Mouse (Mus musculus): ENCODE measurements around the gene Hnrnph1. TPM values are rescaled to one million over a fixed set of nuclear protein-coding genes. Genes with fewer than 3 reads are reported as not detected.
"Not testable (repeated sequence)": the region's sequence is repeated elsewhere in the genome, so short reads cannot be mapped to it uniquely, and the experiment has no call there.

The Hnrnph1 gene
- polyA plus RNA-seq, 1 experiment: 11.5 TPM

- peaks cover 3% of the 10 kb centered on the region; the same call in 1 of the 2 replicates for H3K4me1 ChIP-seq (ENCODE audit: control insufficient read depth, insufficient read depth, insufficient read length, low read length)
- H3K27ac ChIP-seq (ENCODE audit: insufficient read depth, low read depth, low read length): no peak overlapping the region
- no peak overlapping the region for H3K4me3 ChIP-seq (ENCODE audit: low read depth, low read length)
- no peaks in the 10 kb centered on the region for H3K27me3 ChIP-seq (ENCODE audit: control insufficient read depth, insufficient read depth, low read length)
- TF ChIP-seq CTCF (IDR thresholded peaks at IDR 0.05; ENCODE audit: extremely low read depth, insufficient read length, insufficient replicate concordance, low read depth, low read length) (no peak), POLR2A (IDR thresholded peaks at IDR 0.05; ENCODE audit: low read depth, low read length) (no peak)
- no peaks in the 10 kb centered on the region for H3K36me3 ChIP-seq (ENCODE audit: control insufficient read depth, insufficient read depth, low read length)
- 84% methylated on average over 9 of the region's 9 CpGs for WGBS
Observed at GRCm38 (mm10) chr11:50346256-50347032, 30.3 kb upstream of the Hnrnph1 start.

DNA sequence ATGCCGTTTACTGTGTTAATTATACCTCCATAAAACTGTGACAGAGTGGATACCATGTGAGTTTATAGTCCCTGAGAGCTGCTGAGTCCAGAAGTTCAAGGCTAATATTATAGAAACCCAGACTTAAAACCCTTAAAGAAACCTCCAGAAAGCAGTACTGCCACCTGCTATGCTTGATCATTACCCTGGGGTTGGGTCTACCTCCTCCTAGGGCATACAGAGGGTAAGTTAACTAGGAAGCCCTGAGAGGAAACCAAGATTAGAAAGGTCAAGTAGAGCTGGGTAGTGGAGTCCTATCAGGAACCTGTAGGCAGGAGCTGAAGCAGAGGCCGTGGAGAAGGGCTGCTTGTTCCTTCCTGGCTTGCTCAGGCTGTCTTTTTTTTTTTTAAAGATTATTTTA, 24.6 kb upstream of the Hnrnph1 start:
- TF ChIP-seq POLR2A (IDR thresholded peaks at IDR 0.05; ENCODE audit: low read depth, low read length) (no peak), CTCF (IDR thresholded peaks at IDR 0.05; ENCODE audit: extremely low read depth, insufficient read length, insufficient replicate concordance, low read depth, low read length) (no peak)
- H3K4me3 ChIP-seq (ENCODE audit: low read depth, low read length): no peak overlapping the region
- WGBS: 27% methylated on average over 2 of the region's 2 CpGs
- peak overlapping the region; percentile 49; the same call in 1 of the 2 replicates for H3K27ac ChIP-seq (ENCODE audit: insufficient read depth, low read depth, low read length)
- no peaks in the 10 kb centered on the region for H3K36me3 ChIP-seq (ENCODE audit: control insufficient read depth, insufficient read depth, low read length)
- no peaks in the 10 kb centered on the region for H3K27me3 ChIP-seq (ENCODE audit: control insufficient read depth, insufficient read depth, low read length)
- H3K4me1 ChIP-seq (ENCODE audit: control insufficient read depth, insufficient read depth, insufficient read length, low read length): 0 out of 2 replicates have a peak, but pooled peaks cover 2% of the 10 kb centered on the region

DNA sequence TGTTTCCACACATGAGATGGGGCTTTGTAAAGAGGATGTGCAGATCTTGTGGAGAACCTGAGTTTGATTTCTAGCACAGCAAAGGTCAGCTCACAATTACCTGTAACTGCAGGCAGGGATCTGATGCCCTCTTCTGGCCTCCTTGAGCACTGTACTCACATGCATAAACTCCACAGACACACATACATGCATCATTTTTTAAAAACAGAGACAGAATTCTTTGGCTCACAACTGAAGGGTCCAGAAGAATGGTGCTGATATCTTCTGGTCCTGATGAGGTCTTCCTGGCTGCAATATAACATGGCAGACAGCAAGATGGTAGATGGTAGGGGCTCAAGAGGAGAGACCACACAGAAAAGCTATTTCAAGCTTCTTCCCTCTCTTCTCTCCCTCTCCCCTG, 22.6 kb upstream of the Hnrnph1 start, which contains the start of gene Cby3:
Cby3 (plus strand) TSS at position 301 of the 400 bp plus-strand sequence.
- Histone ChIP-seq H3K4me3 (ENCODE audit: low read depth, low read length) (no peak within 1 kb of the TSS), H3K4me1 (ENCODE audit: control insufficient read depth, insufficient read depth, insufficient read length, low read length) (peaks cover 5% of the 10 kb centered on the region; the same call in 1 of the 2 replicates), H3K27ac (ENCODE audit: insufficient read depth, low read depth, low read length) (no peak within 1 kb of the TSS), H3K27me3 (ENCODE audit: control insufficient read depth, insufficient read depth, low read length) (no peaks in the 10 kb centered on the region), H3K36me3 (ENCODE audit: control insufficient read depth, insufficient read depth, low read length) (no peaks in the 10 kb centered on the region)
- TF ChIP-seq CTCF (IDR thresholded peaks at IDR 0.05; ENCODE audit: extremely low read depth, insufficient read length, insufficient replicate concordance, low read depth, low read length): no peak
- TF ChIP-seq POLR2A (IDR thresholded peaks at IDR 0.05; ENCODE audit: low read depth, low read length): no peak

DNA sequence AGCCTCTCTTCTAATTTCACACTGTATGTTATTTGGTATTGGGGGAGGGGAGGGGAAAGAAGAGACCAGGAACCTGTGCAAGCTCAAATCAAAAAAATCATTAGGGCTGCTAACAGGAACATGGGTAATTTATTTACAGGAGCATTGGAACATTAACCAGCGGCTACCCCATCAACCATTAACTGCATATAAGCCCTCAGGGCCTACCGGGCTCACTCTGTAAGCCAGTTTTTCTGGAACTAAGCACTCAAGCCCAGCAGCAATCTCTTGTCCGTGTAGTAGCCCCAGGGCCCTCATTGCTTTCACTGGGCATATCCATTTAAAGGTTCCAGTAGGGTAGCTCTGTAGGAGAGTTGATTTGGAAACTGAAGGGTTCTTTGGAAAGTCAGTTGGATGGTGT, 21.9 kb upstream of the Hnrnph1 start:
- no peak for TF ChIP-seq POLR2A (IDR thresholded peaks at IDR 0.05; ENCODE audit: low read depth, low read length)
- 54% methylated on average over 3 of the region's 3 CpGs for WGBS
- H3K36me3 ChIP-seq (ENCODE audit: control insufficient read depth, insufficient read depth, low read length): no peaks in the 10 kb centered on the region
- no peak overlapping the region for H3K4me3 ChIP-seq (ENCODE audit: low read depth, low read length)
- H3K4me1 ChIP-seq (ENCODE audit: control insufficient read depth, insufficient read depth, insufficient read length, low read length): peaks cover 6% of the 10 kb centered on the region; the same call in 1 of the 2 replicates
- H3K27me3 ChIP-seq (ENCODE audit: control insufficient read depth, insufficient read depth, low read length): no peaks in the 10 kb centered on the region
- H3K27ac ChIP-seq (ENCODE audit: insufficient read depth, low read depth, low read length): no peak overlapping the region

DNA sequence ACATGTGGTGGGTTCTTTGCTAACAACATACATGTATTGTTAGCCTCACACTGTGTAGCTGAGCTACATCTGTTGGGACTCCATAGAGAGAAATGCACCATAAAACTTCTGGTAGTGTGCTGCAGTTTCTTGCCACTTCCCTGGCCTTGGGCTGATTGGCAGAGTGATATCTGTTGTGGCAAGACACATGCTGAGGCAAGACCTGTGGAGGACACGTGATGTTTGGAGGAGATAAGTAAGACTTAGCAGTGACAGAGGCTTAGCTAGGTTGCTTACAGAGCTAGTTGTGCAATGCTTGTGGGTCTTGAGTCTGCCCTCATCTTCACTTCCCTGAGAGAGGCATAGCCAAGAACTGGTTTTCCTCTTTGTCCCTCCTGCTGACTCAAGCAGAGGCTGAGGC, 21.4 kb upstream of the Hnrnph1 start:
- Histone ChIP-seq H3K27me3 (ENCODE audit: control insufficient read depth, insufficient read depth, low read length) (no peaks in the 10 kb centered on the region), H3K4me3 (ENCODE audit: low read depth, low read length) (no peak overlapping the region), H3K27ac (ENCODE audit: insufficient read depth, low read depth, low read length) (no peak overlapping the region), H3K36me3 (ENCODE audit: control insufficient read depth, insufficient read depth, low read length) (no peaks in the 10 kb centered on the region), H3K4me1 (ENCODE audit: control insufficient read depth, insufficient read depth, insufficient read length, low read length) (peaks cover 6% of the 10 kb centered on the region; the same call in 1 of the 2 replicates)
- WGBS: 73% methylated on average over 1 of the region's 1 CpGs
- no peak for TF ChIP-seq POLR2A (IDR thresholded peaks at IDR 0.05; ENCODE audit: low read depth, low read length)

DNA sequence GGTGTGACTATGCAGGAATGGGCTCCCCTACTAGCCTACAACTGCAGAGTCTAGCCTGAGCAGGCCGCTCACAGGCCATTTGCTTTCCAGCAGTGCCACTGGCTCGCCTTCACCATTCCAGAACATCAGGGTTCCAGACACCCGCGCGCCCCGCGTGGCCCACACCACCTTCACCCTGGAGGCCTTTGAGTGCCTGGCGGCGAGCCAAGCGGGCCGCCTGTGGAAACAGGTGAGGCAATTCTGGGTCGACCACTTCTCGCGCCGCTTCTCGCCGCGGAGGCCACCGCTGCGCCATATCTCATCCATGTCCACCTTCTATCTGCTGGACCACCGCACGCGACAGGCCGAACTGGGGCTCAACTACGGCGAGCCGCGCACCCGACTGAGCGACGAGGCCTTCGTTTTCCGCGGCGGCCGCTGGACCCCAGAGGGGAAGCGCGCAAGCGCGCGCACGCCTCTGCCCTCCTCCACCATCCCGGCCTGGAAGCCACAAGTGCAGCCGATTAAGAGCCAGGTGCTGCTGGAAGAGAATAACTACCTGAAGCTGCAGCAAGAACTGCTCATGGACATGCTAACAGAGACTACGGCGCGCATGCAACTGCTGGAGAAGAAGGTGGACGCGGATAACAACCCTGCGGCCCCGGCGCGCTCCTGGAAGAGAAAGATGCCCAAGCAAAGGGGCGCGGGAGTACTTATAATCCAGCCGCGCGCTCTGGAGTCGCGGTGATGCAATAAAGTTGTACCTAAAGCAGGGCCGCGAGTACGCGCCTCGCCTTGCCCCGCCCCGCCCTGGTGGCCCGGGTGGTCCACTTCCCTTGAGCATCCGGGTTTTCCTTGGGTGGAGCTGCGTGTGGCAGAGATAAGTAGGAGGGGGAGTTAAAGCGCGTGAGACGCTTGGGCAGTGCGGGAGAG, 17.6 kb upstream of the Hnrnph1 start:
- peak overlapping the region; percentile 73 for H3K4me3 ChIP-seq (ENCODE audit: low read depth, low read length)
- no peak overlapping the region for H3K27ac ChIP-seq (ENCODE audit: insufficient read depth, low read depth, low read length)
- H3K4me1 ChIP-seq (ENCODE audit: control insufficient read depth, insufficient read depth, insufficient read length, low read length): peaks cover 3% of the 10 kb centered on the region; the same call in 1 of the 2 replicates
- WGBS: 2% methylated on average over 74 of the region's 74 CpGs
- H3K27me3 ChIP-seq (ENCODE audit: control insufficient read depth, insufficient read depth, low read length): no peaks in the 10 kb centered on the region
- TF ChIP-seq CTCF (IDR thresholded peaks at IDR 0.05; ENCODE audit: extremely low read depth, insufficient read length, insufficient replicate concordance, low read depth, low read length): no peak
- TF ChIP-seq POLR2A (IDR thresholded peaks at IDR 0.05; ENCODE audit: low read depth, low read length): no peak
- H3K36me3 ChIP-seq (ENCODE audit: control insufficient read depth, insufficient read depth, low read length): no peaks in the 10 kb centered on the region

GRCm38 (mm10) chr11:50361282-50361681, 15.5 kb upstream of the Hnrnph1 start:
- not testable (repeated sequence) for H3K4me3 ChIP-seq (ENCODE audit: low read depth, low read length); H3K27ac ChIP-seq (ENCODE audit: insufficient read depth, low read depth, low read length); H3K4me1 ChIP-seq (ENCODE audit: control insufficient read depth, insufficient read depth, insufficient read length, low read length); H3K27me3 ChIP-seq (ENCODE audit: control insufficient read depth, insufficient read depth, low read length); H3K36me3 ChIP-seq (ENCODE audit: control insufficient read depth, insufficient read depth, low read length)
- WGBS: 71% methylated on average over 1 of the region's 1 CpGs

Data from small intestine, adult 2 months (tissue).